Mouse (Mus musculus): ENCODE measurements around the gene Degs1. TPM values are rescaled to one million over a fixed set of nuclear protein-coding genes. Genes with fewer than 3 reads are reported as not detected.

Degs1 gene
- polyA plus RNA-seq, 1 experiment from 2014 or later = 219 TPM

GRCm38 (mm10) chr1:182227141-182227963 is 55.3 kb downstream of the Degs1 start:
- ATAC-seq = peak; percentile 80
- Histone ChIP-seq H3K36me3 (ENCODE audit: insufficient read depth, low read length) (no peaks in the 10 kb centered on the region), H3K4me3 (ENCODE audit: low read depth, low read length) (no peak overlapping the region), H3K9me3 (ENCODE audit: low read length) (no peaks in the 10 kb centered on the region), H3K27me3 (replicated peaks; ENCODE audit: insufficient read depth, low read length) (no peaks in the 10 kb centered on the region), H3K27ac (ENCODE audit: low read length) (peak overlapping the region; percentile 54; the same call in 1 of the 2 replicates), H3K9ac (replicated peaks; ENCODE audit: low read depth) (no peak overlapping the region), H3K4me2 (replicated peaks; ENCODE audit: low read depth, low read length) (0 out of 2 replicates have a peak overlapping the region, but pooled peaks have one; percentile 8), H3K4me1 (ENCODE audit: insufficient read depth, low read depth, low read length) (0 out of 2 replicates have a peak, but pooled peaks cover 3% of the 10 kb centered on the region)
- DNase-seq (ENCODE audit: low spot score) = peak; percentile 73
- TF ChIP-seq EP300 (IDR thresholded peaks at IDR 0.05) = no peak; the same call in 1 of the 2 replicates
- 21% methylated on average over 12 of the region's 12 CpGs for WGBS

GRCm38 (mm10) chr1:182226261-182226660 is 56.3 kb downstream of the Degs1 start:
- Histone ChIP-seq H3K9me3 (ENCODE audit: low read length) (no peaks in the 10 kb centered on the region), H3K9ac (replicated peaks; ENCODE audit: low read depth) (no peak overlapping the region), H3K4me1 (ENCODE audit: insufficient read depth, low read depth, low read length) (0 out of 2 replicates have a peak, but pooled peaks cover 3% of the 10 kb centered on the region), H3K36me3 (ENCODE audit: insufficient read depth, low read length) (no peaks in the 10 kb centered on the region), H3K27me3 (replicated peaks; ENCODE audit: insufficient read depth, low read length) (no peaks in the 10 kb centered on the region), H3K4me2 (replicated peaks; ENCODE audit: low read depth, low read length) (no peak overlapping the region), H3K4me3 (ENCODE audit: low read depth, low read length) (no peak overlapping the region), H3K27ac (ENCODE audit: low read length) (no peak overlapping the region)
- 93% methylated on average over 9 of the region's 9 CpGs for WGBS
- no peak for TF ChIP-seq EP300 (IDR thresholded peaks at IDR 0.05)
- TF ChIP-seq CTCF (IDR thresholded peaks at IDR 0.05) = no peak
- ATAC-seq (no peak), DNase-seq (ENCODE audit: low spot score) (no peak)

Other genes with a start within 250 kb of the Degs1 start
- 146 and 148 TPM in 2 replicates for gene Srp9, start 158.1 kb downstream of the Degs1 start, polyA plus RNA-seq (2015; fragmentation: Nextera tagmentation; extraction: Ambion mirVana)
- not detected in 2 replicates for gene Vmn1r1, start 118.3 kb downstream of the Degs1 start, polyA plus RNA-seq (2015; fragmentation: Nextera tagmentation; extraction: Ambion mirVana)
- gene Fbxo28, start 58.8 kb upstream of the Degs1 start, polyA plus RNA-seq (2015; fragmentation: Nextera tagmentation; extraction: Ambion mirVana) = 9.8 and 12.5 TPM in 2 replicates
- gene Trp53bp2, start 126.4 kb upstream of the Degs1 start, polyA plus RNA-seq (2015; fragmentation: Nextera tagmentation; extraction: Ambion mirVana) = 27.0 and 30.1 TPM in 2 replicates
- gene Capn2, start 234.8 kb upstream of the Degs1 start, polyA plus RNA-seq (2015; fragmentation: Nextera tagmentation; extraction: Ambion mirVana) = 135 and 149 TPM in 2 replicates